Mouse (Mus musculus) CD8-positive naive resting alpha-beta T cell, adult 2 months (primary cell): ENCODE results near the gene Bend6.
"Not testable (repeated sequence)": the region's sequence is repeated elsewhere in the genome, so short reads cannot be mapped to it uniquely, and the experiment has no call there.

Experiments used
- DNase-seq, 2 experiments: peaks; one replicate each; pipeline ENCODE4 v3.0.0; 2022; ENCODE audit warnings: low read depth in 2 of 2, low spot score in 2 of 2

The Bend6 gene

GRCm38 (mm10) chr1:33908191-33908962 is 761 bp upstream of the Bend6 start, which contains the start of gene Dst:
Gene Dst (plus strand): TSS chr1:33908225.
- DNase-seq: no peak

GRCm38 (mm10) chr1:33906927-33907326 is 689 bp downstream of the Bend6 start:
- DNase-seq: no peak

- no peak for DNase-seq
Observed at GRCm38 (mm10) chr1:33906216-33906615, 1.4 kb downstream of the Bend6 start.

- DNase-seq: no peak
Observed at GRCm38 (mm10) chr1:33903587-33903986, 4.0 kb downstream of the Bend6 start.

DNA sequence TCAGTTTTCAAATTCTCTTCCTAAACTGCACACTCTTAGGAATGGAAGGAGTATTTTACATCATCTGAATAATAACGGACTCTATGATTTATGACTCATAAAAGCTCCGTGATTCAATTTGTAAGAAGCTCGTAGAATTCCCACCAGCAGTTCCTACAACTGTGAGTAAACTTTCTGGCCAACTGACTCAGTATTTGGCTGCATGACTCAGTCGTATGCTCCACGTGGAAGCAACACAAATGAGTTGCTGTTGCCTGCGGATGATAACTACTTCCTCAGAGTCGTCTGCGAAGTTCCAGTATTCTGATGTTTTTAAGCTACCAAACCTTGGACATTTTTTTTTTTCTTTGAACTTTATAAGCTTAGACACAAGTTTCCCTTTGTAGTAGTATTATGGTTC is 7.4 kb downstream of the Bend6 start:
- DNase-seq: no peak

DNA sequence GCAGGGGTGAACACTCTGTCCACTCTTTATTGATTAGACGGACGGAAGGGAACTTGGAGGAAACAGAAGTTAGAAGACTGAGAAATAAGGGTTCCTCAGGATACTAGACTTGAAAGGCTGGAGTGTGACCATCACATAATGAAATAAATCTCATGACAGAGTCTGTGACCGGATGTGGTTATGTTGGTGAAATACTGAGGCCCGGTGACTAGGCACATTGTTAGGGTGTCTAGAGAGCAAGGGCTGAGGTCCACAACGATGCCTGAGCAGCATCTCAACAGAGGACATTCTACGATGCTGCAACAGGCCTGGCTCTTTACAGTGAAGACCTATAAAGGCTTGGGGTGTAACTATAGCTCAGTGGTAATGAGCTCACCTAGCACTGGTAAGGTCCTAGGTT is 9.2 kb downstream of the Bend6 start:
- no peak for DNase-seq

DNA sequence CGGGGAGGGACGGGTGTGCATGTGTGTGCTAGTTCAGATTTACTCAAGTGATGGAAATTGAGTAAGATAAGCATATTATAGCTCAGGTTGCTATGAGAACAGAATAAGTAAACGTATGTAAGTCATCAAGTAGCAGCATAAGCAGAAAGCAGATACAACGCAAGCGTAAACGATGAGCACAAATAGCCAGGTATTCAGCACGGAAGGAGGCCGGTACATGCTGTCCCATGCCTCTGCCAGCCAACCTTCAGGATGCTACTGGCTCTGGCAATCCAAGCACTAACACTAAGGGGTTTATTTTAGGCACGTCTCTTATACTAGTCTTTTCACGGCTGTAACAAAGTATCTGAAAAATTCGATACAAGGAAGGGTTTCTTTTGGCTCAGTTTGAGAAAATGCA is 10.2 kb downstream of the Bend6 start:
- DNase-seq: no peak

DNA sequence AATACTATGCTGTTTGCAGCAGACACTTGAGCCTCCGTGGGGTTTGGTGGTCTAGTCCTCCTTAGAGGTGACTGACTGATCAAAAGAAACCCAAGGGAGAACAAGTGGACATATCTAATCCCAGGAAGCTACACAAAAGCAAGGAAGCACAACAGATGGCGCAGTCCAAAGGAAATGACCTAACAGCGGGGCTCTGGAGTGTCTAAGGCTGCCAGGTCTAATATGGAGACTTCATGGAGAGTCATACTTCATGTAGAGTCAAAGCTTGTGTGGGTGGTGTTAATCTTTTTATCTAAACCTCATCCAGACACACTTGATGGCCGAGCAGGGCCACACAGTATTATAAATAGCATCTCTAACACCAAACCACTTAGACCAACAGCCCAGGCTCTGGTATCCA is 10.9 kb downstream of the Bend6 start:
- no peak for DNase-seq

DNA sequence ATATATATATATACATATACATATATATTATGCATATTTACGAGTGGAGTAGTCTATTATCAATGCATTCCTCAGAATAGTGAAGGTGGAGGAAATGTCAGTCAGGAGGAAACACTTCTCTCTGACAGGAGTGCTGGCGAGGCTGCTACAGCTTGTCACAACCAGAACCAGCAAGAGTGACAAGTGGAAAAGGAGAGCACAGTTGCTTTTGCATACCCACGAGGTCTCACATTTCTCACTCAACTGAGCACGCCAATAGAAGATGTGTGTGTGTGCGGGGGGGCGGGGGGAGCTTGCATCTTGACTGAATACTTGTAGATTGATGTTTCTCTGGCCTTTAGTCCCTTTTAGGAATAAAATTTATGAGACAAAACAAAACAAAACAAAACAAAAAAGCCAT is 11.5 kb downstream of the Bend6 start:
- DNase-seq: no peak

DNA sequence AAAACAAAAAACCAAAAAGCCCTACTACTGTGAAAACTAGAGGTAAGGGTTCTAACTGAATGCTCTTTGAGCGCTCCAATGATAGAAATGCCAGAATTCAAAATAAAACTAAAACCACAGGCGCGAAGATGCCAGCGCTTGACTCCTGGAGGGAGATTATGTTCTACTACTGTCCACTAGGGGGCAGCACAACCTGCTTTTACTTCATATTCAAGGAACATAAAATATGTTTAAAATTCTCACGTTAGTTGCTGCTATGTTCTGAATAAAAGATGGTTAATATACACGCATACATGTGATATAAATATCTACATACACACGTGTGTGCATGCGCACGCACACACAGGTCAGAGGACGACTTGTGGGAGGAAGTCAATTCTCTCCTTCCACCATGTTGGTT is 14.8 kb downstream of the Bend6 start:
- peak; percentile 44 to 59 for DNase-seq

- DNase-seq: peak; percentile 53 to 68
Observed at GRCm38 (mm10) chr1:33883102-33883839, 24.3 kb downstream of the Bend6 start.

- DNase-seq: no peak
Observed at GRCm38 (mm10) chr1:33878170-33878569, 29.4 kb downstream of the Bend6 start.

GRCm38 (mm10) chr1:33876416-33876815 is 31.2 kb downstream of the Bend6 start:
- no peak for DNase-seq

DNA sequence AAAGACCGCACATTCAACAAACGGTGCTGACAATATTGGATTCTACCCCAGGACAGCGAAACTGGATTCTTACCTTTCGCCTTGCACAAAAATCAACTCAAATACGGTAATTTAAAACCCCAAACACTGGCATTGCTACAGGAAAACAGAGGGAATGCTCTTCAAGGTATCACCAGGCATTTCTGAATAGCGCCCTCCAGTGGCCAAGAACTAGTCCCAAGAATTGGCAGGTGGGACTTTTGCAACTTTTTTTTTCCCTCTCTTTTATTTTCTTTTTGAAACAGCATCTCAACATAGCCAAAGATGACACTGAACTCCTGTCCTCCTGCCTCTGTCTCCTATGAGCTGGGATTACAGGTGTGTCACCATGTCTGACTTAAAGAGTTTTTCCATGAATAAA is 31.9 kb downstream of the Bend6 start:
- peak; percentile 9 to 18 for DNase-seq

GRCm38 (mm10) chr1:33873561-33873960 is 34.1 kb downstream of the Bend6 start:
- no peak for DNase-seq

DNA sequence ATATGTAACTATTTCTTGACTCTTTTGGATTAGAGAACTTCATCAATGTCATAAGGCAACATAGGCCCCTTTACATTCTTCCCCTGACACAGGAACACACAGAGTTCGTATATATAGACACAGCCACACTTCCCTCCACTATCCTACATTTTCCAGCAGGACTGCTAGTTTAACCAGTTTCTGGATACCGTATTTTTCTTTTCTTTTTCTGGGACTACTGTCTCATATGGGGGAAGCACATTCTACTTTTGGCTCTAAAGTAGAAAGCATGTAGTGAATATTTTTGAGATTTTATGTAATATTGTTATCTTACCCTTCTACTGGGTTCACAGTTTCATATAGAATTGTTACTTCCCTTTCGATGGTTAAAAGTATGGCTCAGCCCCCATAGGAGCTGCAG is 38.2 kb downstream of the Bend6 start:
- DNase-seq: no peak

DNA sequence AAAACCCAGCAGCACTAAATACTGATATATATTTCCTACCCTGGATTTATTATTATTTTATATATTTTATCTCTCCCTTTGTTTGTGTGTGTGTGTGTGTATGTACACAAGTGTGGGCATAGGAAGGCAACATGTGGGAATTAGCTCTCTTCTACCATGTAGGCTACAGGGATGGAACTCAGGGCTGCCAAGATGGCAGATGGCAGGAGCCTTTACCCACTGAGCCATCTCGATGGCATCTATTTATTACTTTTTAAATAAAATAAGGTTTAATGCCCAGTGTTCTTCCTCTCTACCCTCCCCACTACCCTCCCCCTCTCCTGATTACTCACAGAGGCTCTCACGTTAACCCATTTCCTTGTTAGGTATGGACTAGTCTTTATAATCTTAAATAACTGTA is 38.6 kb downstream of the Bend6 start:
- DNase-seq: no peak

DNA sequence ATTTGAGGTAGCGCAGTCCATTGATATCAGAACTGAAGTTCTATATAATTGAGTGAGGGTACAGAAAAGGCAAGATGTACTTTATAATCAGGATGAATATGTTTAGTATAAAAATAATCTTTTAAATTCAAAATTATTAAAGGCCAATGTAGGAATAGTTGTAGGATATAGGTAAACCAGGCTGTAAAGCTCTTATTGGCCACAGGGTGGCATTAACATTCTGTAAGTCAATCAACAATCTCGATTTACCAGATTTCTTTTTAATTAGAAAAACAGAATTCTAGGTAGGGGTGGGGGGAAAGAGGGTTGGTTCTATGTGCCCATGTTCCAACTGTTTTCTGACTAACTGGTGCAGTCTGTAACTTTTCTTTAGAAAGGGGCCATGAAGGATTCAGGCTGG is 60.8 kb downstream of the Bend6 start:
- no peak for DNase-seq

GRCm38 (mm10) chr1:33843823-33844222 is 63.8 kb downstream of the Bend6 start:
- no peak for DNase-seq

DNA sequence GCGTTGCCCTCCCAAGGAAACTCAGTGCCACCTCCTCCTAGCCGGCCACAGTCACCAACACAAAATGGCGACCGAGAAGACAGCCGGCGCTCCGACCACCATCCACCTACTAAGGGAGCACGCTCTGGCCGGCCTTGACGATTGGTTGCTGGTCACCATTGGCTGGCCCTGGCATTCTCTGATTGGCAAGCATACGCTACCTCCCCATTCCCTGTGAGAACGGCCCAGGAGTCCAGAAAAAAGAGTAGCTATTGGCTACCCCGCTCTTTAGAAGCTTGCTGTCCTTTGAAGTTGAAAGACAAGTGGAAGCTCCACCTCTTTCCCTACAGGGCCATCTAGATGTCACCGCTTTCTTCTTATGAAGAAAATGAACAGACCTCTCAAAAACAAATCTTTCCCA is 68.7 kb downstream of the Bend6 start:
- DNase-seq: not testable (repeated sequence)

- no peak for DNase-seq
Observed at GRCm38 (mm10) chr1:33830586-33830985, 77.0 kb downstream of the Bend6 start.

DNA sequence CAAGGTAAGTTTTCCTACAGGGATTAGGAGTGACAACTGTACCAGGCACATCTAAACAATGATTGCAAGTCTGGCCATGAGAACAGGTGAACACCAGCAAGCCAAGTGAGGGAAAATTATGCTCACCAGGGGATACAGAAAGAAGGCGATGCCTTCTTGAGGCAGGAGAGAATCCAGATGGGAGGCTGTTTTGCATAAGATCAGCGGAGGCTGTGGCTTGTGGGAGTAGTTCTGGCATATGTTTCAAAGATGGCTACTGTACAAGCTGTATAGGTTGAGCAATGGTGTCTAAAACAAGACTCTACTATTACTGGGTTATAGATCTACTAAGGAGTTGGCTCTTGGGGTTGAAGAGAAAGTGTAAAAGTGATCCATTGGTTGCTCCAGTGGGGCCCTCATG is 89.7 kb downstream of the Bend6 start:
- DNase-seq: no peak
